Comparison of ENCODE assay signal across 12 mouse cellular contexts in genomic region chr17:29990136-29990535, GRCm38 (mm10). TPM values are rescaled to one million over a fixed set of nuclear protein-coding genes. Genes with fewer than 3 reads are reported as not detected.
"Had no signal": no experiment of that assay in that cellular context is flagged by ENCODE, and none has a peak within 500 bp of the region (broad histone marks: within the 10 kb centered on the region; RNA-seq: fewer than 3 reads in every experiment).

No protein-coding gene starts in this region.

- DNase-seq: liver, postnatal 0 days; lung, adult 2 months; lung, postnatal 14 days; lung, postnatal 36 days; retina, postnatal 1 day; right cerebral cortex, adult 18-20 months; right cerebral cortex, postnatal 25 days; right cerebral cortex, postnatal 4 days; spleen, adult 18-20 months; thymus, adult 18-20 months; thymus, postnatal 14 days had no signal

RNA-seq across cellular contexts. Expression of gene Mdga1, which starts 20.2 kb away (rescaled TPM):
- total RNA-seq: monocyte, adult 5-6 weeks had no signal
